Mouse (Mus musculus): ENCODE measurements around the gene Uqcrq. TPM values are rescaled to one million over a fixed set of nuclear protein-coding genes. Genes with fewer than 3 reads are reported as not detected.
A peak's percentile ranks its signal among the peaks of the same experiment; 100 is the strongest.

Gene Uqcrq
- polyA plus RNA-seq, 1 experiment from 2014 or later: 564 TPM

GRCm38 (mm10) chr11:53469968-53470695 is 39.5 kb upstream of the Uqcrq start, which contains the start of gene Gm9837:
TSS of gene Gm9837 (minus strand) at chr11:53470479.
- H3K4me1 ChIP-seq (replicated peaks; ENCODE audit: control insufficient read depth, insufficient read depth, low read length): peaks cover 6% of the 10 kb centered on the region; the same call in 1 of the 2 replicates
- H3K4me2 ChIP-seq (replicated peaks; ENCODE audit: low read depth, low read length): peak within 1 kb of the TSS; percentile 25
- no peak within 1 kb of the TSS for H3K4me3 ChIP-seq (ENCODE audit: low read depth, low read length)
- no peak within 1 kb of the TSS for H3K27ac ChIP-seq (ENCODE audit: low read depth, low read length)
- DNase-seq (ENCODE audit: low spot score): peak; percentile 97
- ATAC-seq (ENCODE audit: low FRiP score): peak; percentile 81
- 3% methylated on average over 29 of the region's 29 CpGs for WGBS
- H3K9ac ChIP-seq (ENCODE audit: low read depth, low read length): no peak within 1 kb of the TSS
- peaks cover 39% of the 10 kb centered on the region for H3K27me3 ChIP-seq (ENCODE audit: control insufficient read depth, insufficient read depth, low read length)
- no peaks in the 10 kb centered on the region for H3K36me3 ChIP-seq (ENCODE audit: control insufficient read depth, insufficient read depth, low read length)
- no peaks in the 10 kb centered on the region for H3K9me3 ChIP-seq (ENCODE audit: control insufficient read depth, low read length)

DNA sequence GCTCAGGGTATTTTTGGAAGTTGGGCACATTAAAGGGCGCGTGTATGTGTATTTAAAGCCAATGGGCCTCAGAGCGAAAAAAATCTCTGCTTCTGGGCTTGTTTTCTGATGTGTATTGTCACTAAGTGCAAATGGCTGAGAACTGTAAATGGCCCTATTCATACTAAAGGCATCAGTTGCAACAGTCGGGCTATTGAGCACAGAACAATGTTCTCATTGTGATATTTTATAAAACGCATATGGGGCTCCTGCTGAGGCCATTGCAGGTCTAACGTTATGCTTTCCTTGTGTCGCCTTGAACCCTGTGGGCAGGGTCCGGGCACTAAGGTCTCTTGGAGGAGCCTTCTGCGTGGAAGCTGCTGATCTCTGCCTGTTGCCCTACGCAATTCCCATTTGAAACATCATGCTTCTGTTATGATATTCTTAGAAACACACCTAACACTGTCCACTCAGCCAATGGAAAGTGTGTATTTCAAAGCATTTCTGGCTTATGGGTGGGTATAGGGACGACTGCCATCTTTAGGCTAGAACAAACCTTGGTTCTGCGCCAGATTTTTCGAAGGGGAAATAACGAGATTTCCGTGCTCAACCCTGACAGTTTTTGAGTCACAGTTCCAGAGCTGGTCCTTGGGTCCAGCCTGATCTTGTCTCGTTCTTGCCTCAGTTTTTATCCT is 38.8 kb upstream of the Uqcrq start:
- Histone ChIP-seq H3K9me3 (ENCODE audit: control insufficient read depth, low read length) (no peaks in the 10 kb centered on the region), H3K27ac (ENCODE audit: low read depth, low read length) (no peak overlapping the region), H3K4me2 (replicated peaks; ENCODE audit: low read depth, low read length) (no peak overlapping the region; the same call in 1 of the 2 replicates), H3K27me3 (ENCODE audit: control insufficient read depth, insufficient read depth, low read length) (peaks cover 46% of the 10 kb centered on the region), H3K4me3 (ENCODE audit: low read depth, low read length) (no peak overlapping the region), H3K9ac (ENCODE audit: low read depth, low read length) (no peak overlapping the region), H3K36me3 (ENCODE audit: control insufficient read depth, insufficient read depth, low read length) (no peaks in the 10 kb centered on the region), H3K4me1 (replicated peaks; ENCODE audit: control insufficient read depth, insufficient read depth, low read length) (peaks cover 6% of the 10 kb centered on the region; the same call in 1 of the 2 replicates)
- no peak for DNase-seq (ENCODE audit: low spot score)
- WGBS: 40% methylated on average over 16 of the region's 16 CpGs
- ATAC-seq (ENCODE audit: low FRiP score): no peak

- peaks cover 10% of the 10 kb centered on the region for H3K4me1 ChIP-seq (replicated peaks; ENCODE audit: control insufficient read depth, insufficient read depth, low read length)
- H3K4me2 ChIP-seq (replicated peaks; ENCODE audit: low read depth, low read length): peak overlapping the region; percentile 40
- H3K27me3 ChIP-seq (ENCODE audit: control insufficient read depth, insufficient read depth, low read length): peaks cover 66% of the 10 kb centered on the region
- ATAC-seq (ENCODE audit: low FRiP score) (peak; percentile 21; the same call in 1 of the 2 replicates), DNase-seq (ENCODE audit: low spot score) (peak; percentile 89)
- H3K36me3 ChIP-seq (ENCODE audit: control insufficient read depth, insufficient read depth, low read length): no peaks in the 10 kb centered on the region
- peak overlapping the region; percentile 56 for H3K9ac ChIP-seq (ENCODE audit: low read depth, low read length)
- WGBS: 3% methylated on average over 40 of the region's 40 CpGs
- no peaks in the 10 kb centered on the region for H3K9me3 ChIP-seq (ENCODE audit: control insufficient read depth, low read length)
- no peak overlapping the region for H3K27ac ChIP-seq (ENCODE audit: low read depth, low read length)
- H3K4me3 ChIP-seq (ENCODE audit: low read depth, low read length): peak overlapping the region; percentile 25
These were observed 35.8 kb upstream of the Uqcrq start for GRCm38 (mm10) chr11:53466231-53466971.

DNA sequence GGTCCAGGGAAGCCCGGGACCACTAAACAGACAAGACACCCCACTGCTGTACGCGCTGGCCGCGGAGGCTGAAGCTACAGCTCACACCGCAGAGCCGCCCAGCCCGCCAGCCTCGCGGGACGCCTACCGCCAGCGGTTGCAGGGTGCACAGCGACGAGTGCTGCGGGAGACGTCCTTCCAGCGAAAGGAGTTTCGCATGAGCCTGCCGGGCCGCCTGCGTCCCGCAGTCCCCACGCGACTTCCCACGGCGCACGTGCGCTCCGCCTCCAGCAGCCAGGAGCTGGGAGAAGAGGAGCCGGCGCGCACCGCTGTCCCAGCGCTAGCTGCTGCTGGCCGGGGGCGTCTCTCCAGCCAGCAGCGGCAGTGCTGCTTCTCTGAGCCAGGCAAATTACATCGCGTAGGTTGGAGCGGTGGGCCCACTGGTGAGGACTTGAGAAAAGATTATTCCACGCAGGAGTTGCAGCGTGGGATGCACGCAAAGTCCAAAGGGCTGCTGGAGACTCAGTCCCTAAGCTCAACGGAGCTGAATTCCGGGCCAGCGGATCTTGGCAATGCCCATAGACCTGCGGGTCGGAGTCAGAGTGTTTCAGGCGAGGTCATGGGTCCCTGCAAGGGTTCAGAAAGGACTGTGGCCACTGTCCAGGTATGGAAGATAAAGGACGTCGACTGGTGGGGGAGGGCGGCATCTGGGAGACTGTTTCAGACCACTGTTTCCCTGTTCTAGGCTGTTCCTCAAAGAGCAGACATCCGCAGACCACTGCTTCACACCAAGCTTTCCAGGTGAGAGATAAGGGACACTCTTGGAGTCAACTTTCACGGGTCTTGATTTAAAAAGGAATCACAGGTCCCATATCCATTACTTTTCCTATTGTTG is 33.2 kb upstream of the Uqcrq start:
- 6% methylated on average over 55 of the region's 55 CpGs for WGBS
- ATAC-seq (ENCODE audit: low FRiP score) (no peak), DNase-seq (ENCODE audit: low spot score) (peak; percentile 60)
- Histone ChIP-seq H3K27me3 (ENCODE audit: control insufficient read depth, insufficient read depth, low read length) (peaks cover 64% of the 10 kb centered on the region), H3K4me1 (replicated peaks; ENCODE audit: control insufficient read depth, insufficient read depth, low read length) (peaks cover 4% of the 10 kb centered on the region), H3K4me2 (replicated peaks; ENCODE audit: low read depth, low read length) (peak overlapping the region; percentile 78), H3K9me3 (ENCODE audit: control insufficient read depth, low read length) (no peaks in the 10 kb centered on the region), H3K36me3 (ENCODE audit: control insufficient read depth, insufficient read depth, low read length) (no peaks in the 10 kb centered on the region), H3K9ac (ENCODE audit: low read depth, low read length) (peak overlapping the region; percentile 27; the same call in 1 of the 2 replicates), H3K27ac (ENCODE audit: low read depth, low read length) (no peak overlapping the region), H3K4me3 (ENCODE audit: low read depth, low read length) (peak overlapping the region; percentile 38)

- H3K36me3 ChIP-seq (ENCODE audit: control insufficient read depth, insufficient read depth, low read length): no peaks in the 10 kb centered on the region
- 21% methylated on average over 5 of the region's 5 CpGs for WGBS
- peaks cover 4% of the 10 kb centered on the region for H3K4me1 ChIP-seq (replicated peaks; ENCODE audit: control insufficient read depth, insufficient read depth, low read length)
- no peak overlapping the region for H3K9ac ChIP-seq (ENCODE audit: low read depth, low read length)
- H3K27ac ChIP-seq (ENCODE audit: low read depth, low read length): no peak overlapping the region
- ATAC-seq (ENCODE audit: low FRiP score): no peak
- DNase-seq (ENCODE audit: low spot score): no peak
- H3K9me3 ChIP-seq (ENCODE audit: control insufficient read depth, low read length): no peaks in the 10 kb centered on the region
- H3K4me3 ChIP-seq (ENCODE audit: low read depth, low read length): no peak overlapping the region
- H3K27me3 ChIP-seq (ENCODE audit: control insufficient read depth, insufficient read depth, low read length): peaks cover 74% of the 10 kb centered on the region
- H3K4me2 ChIP-seq (replicated peaks; ENCODE audit: low read depth, low read length): no peak overlapping the region
These were observed 31.1 kb upstream of the Uqcrq start for GRCm38 (mm10) chr11:53461727-53462126.

GRCm38 (mm10) chr11:53460192-53460591 is 29.6 kb upstream of the Uqcrq start:
- H3K9me3 ChIP-seq (ENCODE audit: control insufficient read depth, low read length): no peaks in the 10 kb centered on the region
- peaks cover 4% of the 10 kb centered on the region for H3K4me1 ChIP-seq (replicated peaks; ENCODE audit: control insufficient read depth, insufficient read depth, low read length)
- no peak overlapping the region for H3K9ac ChIP-seq (ENCODE audit: low read depth, low read length)
- WGBS: 80% methylated on average over 3 of the region's 3 CpGs
- H3K27ac ChIP-seq (ENCODE audit: low read depth, low read length): no peak overlapping the region
- H3K4me3 ChIP-seq (ENCODE audit: low read depth, low read length): no peak overlapping the region
- ATAC-seq (ENCODE audit: low FRiP score) (no peak), DNase-seq (ENCODE audit: low spot score) (no peak)
- H3K36me3 ChIP-seq (ENCODE audit: control insufficient read depth, insufficient read depth, low read length): no peaks in the 10 kb centered on the region
- H3K27me3 ChIP-seq (ENCODE audit: control insufficient read depth, insufficient read depth, low read length): peaks cover 63% of the 10 kb centered on the region
- no peak overlapping the region for H3K4me2 ChIP-seq (replicated peaks; ENCODE audit: low read depth, low read length)

GRCm38 (mm10) chr11:53458996-53459395 is 28.4 kb upstream of the Uqcrq start:
- Histone ChIP-seq H3K27me3 (ENCODE audit: control insufficient read depth, insufficient read depth, low read length) (peaks cover 52% of the 10 kb centered on the region), H3K4me3 (ENCODE audit: low read depth, low read length) (no peak overlapping the region), H3K4me1 (replicated peaks; ENCODE audit: control insufficient read depth, insufficient read depth, low read length) (peaks cover 4% of the 10 kb centered on the region), H3K27ac (ENCODE audit: low read depth, low read length) (no peak overlapping the region), H3K36me3 (ENCODE audit: control insufficient read depth, insufficient read depth, low read length) (no peaks in the 10 kb centered on the region), H3K9ac (ENCODE audit: low read depth, low read length) (no peak overlapping the region), H3K9me3 (ENCODE audit: control insufficient read depth, low read length) (no peaks in the 10 kb centered on the region), H3K4me2 (replicated peaks; ENCODE audit: low read depth, low read length) (no peak overlapping the region)
- WGBS: 63% methylated on average over 3 of the region's 3 CpGs
- no peak for DNase-seq (ENCODE audit: low spot score)
- ATAC-seq (ENCODE audit: low FRiP score): no peak

DNA sequence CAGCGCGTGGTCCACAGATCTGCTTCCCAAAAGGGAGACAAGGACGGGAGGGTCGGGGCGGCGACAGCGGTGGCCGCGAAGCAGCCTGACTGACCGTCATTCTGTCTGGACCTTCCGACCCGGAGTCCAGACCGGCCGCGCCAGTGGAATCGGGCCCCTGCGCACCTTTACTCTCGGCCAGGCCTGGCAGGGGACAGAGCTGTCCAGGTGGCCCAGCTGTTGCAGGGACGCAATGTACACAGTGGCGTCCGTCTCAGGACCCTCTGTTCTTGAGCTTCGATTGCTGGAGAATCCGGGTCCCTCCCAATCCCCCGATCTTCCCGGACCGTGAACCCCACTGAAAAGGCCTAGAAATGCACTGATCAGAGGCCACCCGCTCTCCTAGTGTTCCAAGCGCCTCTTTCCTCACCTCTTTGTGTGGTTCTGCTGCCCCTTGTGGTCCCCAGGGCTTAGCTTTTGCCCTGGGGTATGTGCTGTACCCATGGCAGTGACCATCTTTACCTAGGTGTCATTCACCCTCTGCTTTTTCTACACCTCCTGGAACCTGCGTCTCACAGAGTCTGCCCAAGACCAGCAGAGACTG is 26.8 kb upstream of the Uqcrq start:
- Histone ChIP-seq H3K9ac (ENCODE audit: low read depth, low read length) (peak overlapping the region; percentile 53), H3K4me3 (ENCODE audit: low read depth, low read length) (peak overlapping the region; percentile 38), H3K4me1 (replicated peaks; ENCODE audit: control insufficient read depth, insufficient read depth, low read length) (no peaks in the 10 kb centered on the region), H3K9me3 (ENCODE audit: control insufficient read depth, low read length) (no peaks in the 10 kb centered on the region), H3K36me3 (ENCODE audit: control insufficient read depth, insufficient read depth, low read length) (no peaks in the 10 kb centered on the region), H3K4me2 (replicated peaks; ENCODE audit: low read depth, low read length) (peak overlapping the region; percentile 86), H3K27me3 (ENCODE audit: control insufficient read depth, insufficient read depth, low read length) (peaks cover 36% of the 10 kb centered on the region), H3K27ac (ENCODE audit: low read depth, low read length) (no peak overlapping the region)
- WGBS: 9% methylated on average over 24 of the region's 29 CpGs
- peak; percentile 44 for DNase-seq (ENCODE audit: low spot score)
- ATAC-seq (ENCODE audit: low FRiP score): no peak
